Mouse (Mus musculus) spleen, adult 2 months (tissue): ENCODE results near the gene Gsap.

Experiments used
- CTCF ChIP-seq: fragments of 200-500 bp; IDR thresholded peaks from 2 replicates; pipeline ENCODE4 v1.5.1; 2011; ENCODE audit warnings: mild to moderate bottlenecking, inconsistent platforms; ENCODE audit not compliant: insufficient read depth, insufficient read length, insufficient replicate concordance; ENCODE audit errors: extremely low read depth
- POLR2A ChIP-seq: fragments of 200-500 bp; IDR thresholded peaks from 2 replicates; pipeline ENCODE4 v1.6.1; 2011; ENCODE audit warnings: low read depth, low read length, inconsistent platforms

- TF ChIP-seq CTCF (peak; percentile 21; the same call in 1 of the 2 replicates), POLR2A (no peak)
Observed at GRCm38 (mm10) chr5:21257806-21258205, 71.8 kb downstream of the Gsap start.
